Mouse (Mus musculus) cerebellum, adult 11 months (tissue): Measurements from ENCODE around the gene Tmem234.

Experiments
- DNase-seq: peaks from one replicate; pipeline ENCODE4 v3.0.0; 2022

The Tmem234 gene

GRCm38 (mm10) chr4:129672878-129673449, 72.5 kb downstream of the Tmem234 start:
- DNase-seq: no peak
